Mouse (Mus musculus): Measurements from ENCODE around the gene Cks1b.
"Not testable (repeated sequence)": the region's sequence is repeated elsewhere in the genome, so short reads cannot be mapped to it uniquely, and the experiment has no call there.

Gene Cks1b

GRCm38 (mm10) chr3:89418170-89418860 lies at the start of gene Cks1b, which contains the start of gene Shc1:
Gene Cks1b (minus strand): TSS chr3:89418383.
Gene Shc1 (plus strand): TSS chr3:89418443.
- DNase-seq (ENCODE audit: low read depth, low spot score): peak; percentile 98

GRCm38 (mm10) chr3:89458965-89459807 lies 41.0 kb upstream of the Cks1b start:
- DNase-seq (ENCODE audit: low read depth, low spot score): peak; percentile 95

GRCm38 (mm10) chr3:89458372-89458964 lies 40.3 kb upstream of the Cks1b start:
- no peak for DNase-seq (ENCODE audit: low read depth, low spot score)

- peak; percentile 86 for DNase-seq (ENCODE audit: low read depth, low spot score)
Observed at GRCm38 (mm10) chr3:89456726-89457665, 38.8 kb upstream of the Cks1b start.

GRCm38 (mm10) chr3:89455786-89456285 lies 37.7 kb upstream of the Cks1b start:
- no peak for DNase-seq (ENCODE audit: low read depth, low spot score)

- no peak for DNase-seq (ENCODE audit: low read depth, low spot score)
Observed at GRCm38 (mm10) chr3:89454401-89455177, 36.4 kb upstream of the Cks1b start, which contains the start of gene Pmvk. Gene Pmvk (plus strand): TSS chr3:89454541.

- DNase-seq (ENCODE audit: low read depth, low spot score): no peak
Observed at GRCm38 (mm10) chr3:89451916-89452315, 33.7 kb upstream of the Cks1b start.

GRCm38 (mm10) chr3:89449541-89449940 lies 31.4 kb upstream of the Cks1b start:
- peak; percentile 72 for DNase-seq (ENCODE audit: low read depth, low spot score)

- peak; percentile 44 for DNase-seq (ENCODE audit: low read depth, low spot score)
Observed at GRCm38 (mm10) chr3:89448720-89449537, 30.7 kb upstream of the Cks1b start.

GRCm38 (mm10) chr3:89440691-89441090 lies 22.5 kb upstream of the Cks1b start:
- DNase-seq (ENCODE audit: low read depth, low spot score): no peak

- DNase-seq (ENCODE audit: low read depth, low spot score): peak; percentile 84
Observed at GRCm38 (mm10) chr3:89437269-89437668, 19.1 kb upstream of the Cks1b start.

GRCm38 (mm10) chr3:89436176-89437113 lies 18.3 kb upstream of the Cks1b start, which contains the start of gene Pbxip1:
Gene Pbxip1 (plus strand): TSS chr3:89436706.
- peak; percentile 89 for DNase-seq (ENCODE audit: low read depth, low spot score)

GRCm38 (mm10) chr3:89435041-89435440 lies 16.9 kb upstream of the Cks1b start:
- DNase-seq (ENCODE audit: low read depth, low spot score): no peak

- DNase-seq (ENCODE audit: low read depth, low spot score): no peak
Observed at GRCm38 (mm10) chr3:89434532-89434931, 16.3 kb upstream of the Cks1b start.

- no peak for DNase-seq (ENCODE audit: low read depth, low spot score)
Observed at GRCm38 (mm10) chr3:89432606-89433005, 14.4 kb upstream of the Cks1b start.

GRCm38 (mm10) chr3:89430171-89431159 lies 12.3 kb upstream of the Cks1b start, which contains the start of gene Pygo2:
Gene Pygo2 (plus strand): TSS chr3:89430214.
- DNase-seq (ENCODE audit: low read depth, low spot score): peak; percentile 97

- DNase-seq (ENCODE audit: low read depth, low spot score): not testable (repeated sequence)
Observed at GRCm38 (mm10) chr3:89429021-89429420, 10.8 kb upstream of the Cks1b start.

Data from CD4-positive helper T cell, adult 2 months (primary cell).